Mouse (Mus musculus): ENCODE data around the gene Gm9603.
"Not testable (repeated sequence)": the region's sequence is repeated elsewhere in the genome, so short reads cannot be mapped to it uniquely, and the experiment has no call there.

Gm9603 gene

GRCm38 (mm10) chr14:5687357-5687756 is at the start of gene Gm9603:
Gene Gm9603 (minus strand): TSS chr14:5687457.
- DNase-seq (ENCODE audit: low spot score), result not testable (repeated sequence)

DNA sequence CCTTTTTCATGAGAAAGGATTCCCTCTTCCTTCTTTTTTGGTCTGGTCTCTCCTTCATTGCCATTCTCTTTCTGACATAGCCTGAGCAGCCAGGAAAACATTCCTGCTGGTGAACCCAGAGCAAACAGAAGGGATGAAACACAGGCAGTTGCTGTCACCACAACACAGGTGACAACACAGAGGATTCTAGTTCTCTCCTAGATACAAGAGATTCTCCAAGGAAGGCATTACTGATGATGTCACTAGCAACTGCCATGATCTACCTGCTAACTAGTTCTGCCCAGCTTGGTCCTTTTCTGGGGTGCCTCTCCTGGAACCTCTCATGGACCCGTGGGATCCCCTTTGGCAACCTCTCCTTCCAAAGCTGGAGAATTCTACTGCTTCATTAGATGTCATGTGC is 54.3 kb downstream of the Gm9603 start, which contains the start of gene Gm8265:
Gene Gm8265, minus strand, starts transcription at position 101 of the 400 bp plus-strand sequence.
- DNase-seq (ENCODE audit: low spot score), result not testable (repeated sequence)
